Comparison of ENCODE assay signal across 9 mouse cellular contexts in the genomic region with DNA sequence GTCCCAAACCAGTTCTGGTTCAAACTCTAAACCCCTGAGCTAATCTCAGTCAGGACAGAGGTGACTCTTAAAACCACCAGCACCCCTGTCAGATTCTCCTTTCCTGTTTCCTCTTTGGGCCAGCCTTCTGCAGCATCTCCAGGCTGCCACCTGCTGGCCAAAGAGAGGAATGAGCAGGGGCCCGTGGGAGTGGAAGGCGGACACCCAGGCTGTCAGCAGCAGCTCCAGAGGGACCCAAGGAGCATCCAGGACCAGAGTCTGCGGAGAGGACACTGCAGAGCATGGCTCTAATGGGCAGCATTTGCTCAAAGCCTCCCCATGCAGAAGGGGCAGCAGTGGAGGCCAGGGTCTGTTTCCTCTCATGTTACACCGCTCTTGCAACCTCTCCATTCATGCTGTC.
A peak's percentile ranks its signal among the peaks of the same experiment; 100 is the strongest.
DNase-seq lines count a peak whose midpoint lies in the region; ATAC-seq and TF ChIP-seq lines count a peak whose summit lies in the region.
"Had no signal": no experiment of that assay in that cellular context is flagged by ENCODE, and none has a peak within 500 bp of the region (broad histone marks: within the 10 kb centered on the region; RNA-seq: fewer than 3 reads in every experiment).

No protein-coding gene starts in this region.

- no peak overlapping the region for H3K27ac ChIP-seq in heart, embryonic 12.5 days (ENCODE audit: poor library complexity, severe bottlenecking)
- H3K27ac ChIP-seq in forebrain, embryonic 16.5 days (ENCODE audit: low read length), result no peak overlapping the region
- no peak overlapping the region for H3K27ac ChIP-seq in hindbrain, postnatal 0 days
- H3K27ac ChIP-seq in stomach, embryonic 14.5 days (ENCODE audit: low read length), result no peak overlapping the region

- no peaks in the 10 kb centered on the region for H3K36me3 ChIP-seq in heart, embryonic 12.5 days
- no peaks in the 10 kb centered on the region for H3K36me3 ChIP-seq in forebrain, embryonic 16.5 days (ENCODE audit: control insufficient read depth, insufficient read depth)
- no peaks in the 10 kb centered on the region for H3K36me3 ChIP-seq in hindbrain, postnatal 0 days (ENCODE audit: insufficient read depth, low read length)
- H3K36me3 ChIP-seq in stomach, embryonic 14.5 days (ENCODE audit: control insufficient read depth, insufficient read depth, low read length), result no peaks in the 10 kb centered on the region

- WGBS in heart, embryonic 12.5 days, result 24% methylated on average over 4 of the region's 4 CpGs
- WGBS in forebrain, embryonic 16.5 days, result 24% methylated on average over 4 of the region's 4 CpGs
- 30% methylated on average over 4 of the region's 4 CpGs for WGBS in hindbrain, postnatal 0 days
- WGBS in stomach, embryonic 14.5 days, result 32% methylated on average over 4 of the region's 4 CpGs

- no peaks in the 10 kb centered on the region for H3K9me3 ChIP-seq in heart, embryonic 12.5 days (replicated peaks)
- H3K9me3 ChIP-seq in forebrain, embryonic 16.5 days (ENCODE audit: control insufficient read depth, low read length), result no peaks in the 10 kb centered on the region
- no peaks in the 10 kb centered on the region for H3K9me3 ChIP-seq in hindbrain, postnatal 0 days (ENCODE audit: low read length)
- no peaks in the 10 kb centered on the region for H3K9me3 ChIP-seq in stomach, embryonic 14.5 days (ENCODE audit: control insufficient read depth, low read depth, low read length)

- H3K4me1 ChIP-seq in heart, embryonic 12.5 days (replicated peaks), result peaks cover 21% of the 10 kb centered on the region
- peaks cover 15% of the 10 kb centered on the region for H3K4me1 ChIP-seq in forebrain, embryonic 16.5 days (replicated peaks; ENCODE audit: control insufficient read depth, insufficient read depth, low read length)
- H3K4me1 ChIP-seq in hindbrain, postnatal 0 days (ENCODE audit: insufficient read depth, low read length), result no peaks in the 10 kb centered on the region
- H3K4me1 ChIP-seq in stomach, embryonic 14.5 days (ENCODE audit: control insufficient read depth, insufficient read depth, low read length), result peaks cover 3% of the 10 kb centered on the region; the same call in 1 of the 2 replicates

- DNase-seq in heart, adult 18-20 months, result peak; percentile 62 to 78
- peak; percentile 65 for DNase-seq in cerebellum, adult 11 months
- peak; percentile 77 for DNase-seq in hindbrain, postnatal 0 days (ENCODE audit: low spot score)
- peak; percentile 80 to 82 for DNase-seq in left cerebral cortex, postnatal 25 days (ENCODE audit: low spot score in 2 of 2)
- DNase-seq in naive thymus-derived CD4-positive, alpha-beta T cell, adult 2 months (ENCODE audit: low read depth), result peak; percentile 68

- no peak overlapping the region for H3K9ac ChIP-seq in heart, embryonic 12.5 days
- H3K9ac ChIP-seq in forebrain, embryonic 16.5 days (replicated peaks; ENCODE audit: low read depth, low read length), result no peak overlapping the region
- no peak overlapping the region for H3K9ac ChIP-seq in hindbrain, postnatal 0 days (replicated peaks; ENCODE audit: low read length)
- no peak overlapping the region for H3K9ac ChIP-seq in stomach, embryonic 14.5 days (replicated peaks; ENCODE audit: low read depth, low read length)

- no peak for ATAC-seq in heart, embryonic 12.5 days (ENCODE audit: insufficient number of reproducible peaks, low FRiP score)
- peak; percentile 18; the same call in 1 of the 2 replicates for ATAC-seq in forebrain, embryonic 16.5 days
- ATAC-seq in hindbrain, postnatal 0 days, result peak; percentile 27; the same call in 1 of the 2 replicates
- peak; percentile 33; the same call in 1 of the 2 replicates for ATAC-seq in stomach, embryonic 14.5 days (ENCODE audit: insufficient number of reproducible peaks, insufficient read depth, low FRiP score, low read depth)

- peak; percentile 97 for TF ChIP-seq CTCF in hindbrain, postnatal 0 days (IDR thresholded peaks at IDR 0.05; ENCODE audit: low read depth)

- intact Hi-C loops in left cerebral cortex, postnatal 25 days (cut with DNase I), result loop anchor here (1.0 to 5.0 kb wide), 4 partner anchors 213 to 614 kb away; no protein-coding TSS in a partner anchor

- H3K27me3 ChIP-seq in heart, embryonic 12.5 days (replicated peaks), result 0 out of 2 replicates have a peak, but pooled peaks cover 4% of the 10 kb centered on the region
- peaks cover 67% of the 10 kb centered on the region for H3K27me3 ChIP-seq in forebrain, embryonic 16.5 days (replicated peaks; ENCODE audit: control insufficient read depth, insufficient read depth, low read length)
- peaks cover 6% of the 10 kb centered on the region; the same call in 1 of the 2 replicates for H3K27me3 ChIP-seq in hindbrain, postnatal 0 days (ENCODE audit: insufficient read depth, low read length)
- no peaks in the 10 kb centered on the region for H3K27me3 ChIP-seq in stomach, embryonic 14.5 days (ENCODE audit: control insufficient read depth, insufficient read depth, low read length)

- no peak overlapping the region for H3K4me2 ChIP-seq in heart, embryonic 12.5 days
- no peak overlapping the region for H3K4me2 ChIP-seq in forebrain, embryonic 16.5 days (ENCODE audit: low read length)
- H3K4me2 ChIP-seq in hindbrain, postnatal 0 days (ENCODE audit: low read depth, low read length), result no peak overlapping the region
- H3K4me2 ChIP-seq in stomach, embryonic 14.5 days (replicated peaks; ENCODE audit: low read depth, low read length), result no peak overlapping the region

- no peak overlapping the region for H3K4me3 ChIP-seq in heart, embryonic 12.5 days
- H3K4me3 ChIP-seq in forebrain, embryonic 16.5 days (replicated peaks; ENCODE audit: low read length), result no peak overlapping the region
- H3K4me3 ChIP-seq in hindbrain, postnatal 0 days (ENCODE audit: low read length), result no peak overlapping the region
- H3K4me3 ChIP-seq in stomach, embryonic 14.5 days (ENCODE audit: low read depth, low read length), result no peak overlapping the region
- H3K4me3 ChIP-seq: myocyte had no signal
